Mouse (Mus musculus): ENCODE data around the gene Baiap2.
A peak's percentile ranks its signal among the peaks of the same experiment; 100 is the strongest.

Gene Baiap2

GRCm38 (mm10) chr11:120046553-120047191, 104.1 kb downstream of the Baiap2 start, which contains the start of gene Aatk:
Gene Aatk, minus strand, starts transcription at chr11:120047167.
- DNase-seq: peak; percentile 38

- no peak for DNase-seq
Observed at GRCm38 (mm10) chr11:120047531-120048251, 105.1 kb downstream of the Baiap2 start.

- no peak for DNase-seq
Observed at GRCm38 (mm10) chr11:120048252-120048556, 105.6 kb downstream of the Baiap2 start.

GRCm38 (mm10) chr11:120049067-120049466, 106.5 kb downstream of the Baiap2 start:
- no peak for DNase-seq

- DNase-seq: no peak
Observed at GRCm38 (mm10) chr11:120051124-120051811, 108.7 kb downstream of the Baiap2 start.

- peak; percentile 67 for DNase-seq
Observed at GRCm38 (mm10) chr11:120052274-120052673, 109.7 kb downstream of the Baiap2 start.

- no peak for DNase-seq
Observed at GRCm38 (mm10) chr11:120053846-120054245, 111.3 kb downstream of the Baiap2 start.

- DNase-seq: no peak
Observed at GRCm38 (mm10) chr11:120055953-120056732, 113.6 kb downstream of the Baiap2 start.

Data from kidney, postnatal 10 days (tissue).